Mouse (Mus musculus) limb, embryonic 15.5 days (tissue): ENCODE measurements at regions not wholly inside any gene's neighbourhood (a gene's known extent, or its start where the extent isn't known, plus 50 kb on each side); places are given as distances from the start of the nearest gene placed in this dataset.

Experiments
- ATAC-seq: fragments of 200-750 bp; cut with Nextera tagmentation; 2 replicates; pipeline ENCODE4 v1.8.0; 2017; ENCODE audit warnings: low read depth, moderate TSS enrichment; ENCODE audit not compliant: insufficient number of reproducible peaks, low FRiP score, low TSS enrichment
- H3K27ac ChIP-seq: fragments of 300-500 bp; sonication (generic); 2 replicates; pipeline ENCODE4 v1.5.1; 2015; ENCODE audit warnings: moderate library complexity, mild to moderate bottlenecking, inconsistent platforms
- H3K27me3 ChIP-seq: fragments of 300-500 bp; sonication (generic); 2 replicates; pipeline ENCODE4 v1.6.1; 2015; ENCODE audit warnings: inconsistent platforms
- H3K36me3 ChIP-seq: fragments of 300-500 bp; sonication (generic); 2 replicates; pipeline ENCODE4 v1.6.1; 2015; ENCODE audit warnings: inconsistent platforms
- H3K4me1 ChIP-seq: fragments of 300-500 bp; sonication (generic); 2 replicates; pipeline ENCODE4 v1.6.1; 2015; ENCODE audit warnings: inconsistent platforms
- H3K4me2 ChIP-seq: fragments of 300-500 bp; sonication (generic); 2 replicates; pipeline ENCODE4 v1.6.1; 2015; ENCODE audit warnings: mild to moderate bottlenecking, inconsistent platforms
- H3K4me3 ChIP-seq: fragments of 300-500 bp; sonication (generic); 2 replicates; pipeline ENCODE4 v1.5.1; 2015; ENCODE audit warnings: mild to moderate bottlenecking, inconsistent platforms
- H3K9ac ChIP-seq: fragments of 300-500 bp; sonication (generic); 2 replicates; pipeline ENCODE4 v1.6.1; 2015; ENCODE audit warnings: inconsistent platforms
- H3K9me3 ChIP-seq: fragments of 300-500 bp; sonication (generic); 2 replicates; pipeline ENCODE4 v1.6.1; 2016; ENCODE audit warnings: inconsistent platforms
- WGBS: fragments of 180-500 bp; shearing (Covaris S2); methylation state at CpG from one replicate; pipeline ENCODE4 v1.1.7; 2015; 5-methylcytosine and 5-hydroxymethylcytosine counted together

GRCm38 (mm10) chr3:60138319-60138718 is 56.6 kb downstream of the Sucnr1 start:
- Histone ChIP-seq H3K36me3 (no peaks in the 10 kb centered on the region), H3K4me2 (no peak overlapping the region), H3K9me3 (no peaks in the 10 kb centered on the region), H3K9ac (no peak overlapping the region), H3K27me3 (no peaks in the 10 kb centered on the region), H3K4me1 (no peaks in the 10 kb centered on the region), H3K4me3 (no peak overlapping the region), H3K27ac (no peak overlapping the region)
- WGBS = 79% methylated on average over 3 of the region's 3 CpGs
- ATAC-seq = no peak

- no peak overlapping the region for H3K4me3 ChIP-seq
- ATAC-seq = no peak
- no peaks in the 10 kb centered on the region for H3K36me3 ChIP-seq
- no peak overlapping the region for H3K4me2 ChIP-seq
- 73% methylated on average over 3 of the region's 3 CpGs for WGBS
- no peak overlapping the region for H3K9ac ChIP-seq
- H3K27me3 ChIP-seq = no peaks in the 10 kb centered on the region
- H3K27ac ChIP-seq = no peak overlapping the region
- no peaks in the 10 kb centered on the region for H3K4me1 ChIP-seq
- no peaks in the 10 kb centered on the region for H3K9me3 ChIP-seq
Observed at GRCm38 (mm10) chr3:60159865-60160264, 78.2 kb downstream of the Sucnr1 start.

- ATAC-seq = no peak
- H3K27me3 ChIP-seq = no peaks in the 10 kb centered on the region
- H3K27ac ChIP-seq = no peak overlapping the region
- whole genome bisulfite sequencing = 88% methylated on average over 3 of the region's 3 CpGs
- no peak overlapping the region for H3K4me2 ChIP-seq
- H3K9ac ChIP-seq = no peak overlapping the region
- no peaks in the 10 kb centered on the region for H3K4me1 ChIP-seq
- no peaks in the 10 kb centered on the region for H3K36me3 ChIP-seq
- H3K4me3 ChIP-seq = no peak overlapping the region
- no peaks in the 10 kb centered on the region for H3K9me3 ChIP-seq
Observed at GRCm38 (mm10) chr3:60167633-60168032, 86.0 kb downstream of the Sucnr1 start.

GRCm38 (mm10) chr3:60168135-60168926 is 86.7 kb downstream of the Sucnr1 start:
- Histone ChIP-seq H3K4me1 (no peaks in the 10 kb centered on the region), H3K9me3 (no peaks in the 10 kb centered on the region), H3K4me3 (no peak overlapping the region), H3K9ac (no peak overlapping the region), H3K27me3 (no peaks in the 10 kb centered on the region), H3K4me2 (no peak overlapping the region), H3K27ac (no peak overlapping the region), H3K36me3 (no peaks in the 10 kb centered on the region)
- ATAC-seq = no peak
- WGBS = 72% methylated on average over 2 of the region's 2 CpGs

- H3K4me3 ChIP-seq = no peak overlapping the region
- H3K27me3 ChIP-seq = no peaks in the 10 kb centered on the region
- H3K36me3 ChIP-seq = no peaks in the 10 kb centered on the region
- H3K4me2 ChIP-seq = no peak overlapping the region
- H3K4me1 ChIP-seq = no peaks in the 10 kb centered on the region
- H3K9me3 ChIP-seq = no peaks in the 10 kb centered on the region
- no peak for ATAC-seq
- no peak overlapping the region for H3K9ac ChIP-seq
- H3K27ac ChIP-seq = no peak overlapping the region
Observed at GRCm38 (mm10) chr3:60169606-60170005, 87.9 kb downstream of the Sucnr1 start.

- Histone ChIP-seq H3K36me3 (no peaks in the 10 kb centered on the region), H3K4me2 (no peak overlapping the region), H3K4me1 (no peaks in the 10 kb centered on the region), H3K27me3 (no peaks in the 10 kb centered on the region), H3K9me3 (no peaks in the 10 kb centered on the region), H3K9ac (no peak overlapping the region), H3K4me3 (no peak overlapping the region), H3K27ac (no peak overlapping the region)
- ATAC-seq = no peak
- WGBS = 92% methylated on average over 2 of the region's 2 CpGs
Observed at GRCm38 (mm10) chr3:60184481-60184880, 102.8 kb downstream of the Sucnr1 start.

- no peaks in the 10 kb centered on the region for H3K27me3 ChIP-seq
- no peak overlapping the region for H3K4me3 ChIP-seq
- ATAC-seq = no peak
- no peaks in the 10 kb centered on the region for H3K4me1 ChIP-seq
- H3K27ac ChIP-seq = no peak overlapping the region
- no peak overlapping the region for H3K4me2 ChIP-seq
- no peaks in the 10 kb centered on the region for H3K36me3 ChIP-seq
- H3K9ac ChIP-seq = no peak overlapping the region
- H3K9me3 ChIP-seq = no peaks in the 10 kb centered on the region
- WGBS = 82% methylated on average over 3 of the region's 3 CpGs
Observed at GRCm38 (mm10) chr3:60196031-60196430, 114.4 kb downstream of the Sucnr1 start.

- H3K27me3 ChIP-seq = no peaks in the 10 kb centered on the region
- no peaks in the 10 kb centered on the region for H3K36me3 ChIP-seq
- H3K4me2 ChIP-seq = no peak overlapping the region
- WGBS = 84% methylated on average over 1 of the region's 1 CpGs
- H3K4me1 ChIP-seq = no peaks in the 10 kb centered on the region
- H3K4me3 ChIP-seq = no peak overlapping the region
- ATAC-seq = no peak
- no peak overlapping the region for H3K9ac ChIP-seq
- no peaks in the 10 kb centered on the region for H3K9me3 ChIP-seq
- no peak overlapping the region for H3K27ac ChIP-seq
Observed at GRCm38 (mm10) chr3:60207936-60208335, 126.3 kb downstream of the Sucnr1 start.

- no peak overlapping the region for H3K4me3 ChIP-seq
- no peak overlapping the region for H3K4me2 ChIP-seq
- H3K27ac ChIP-seq = no peak overlapping the region
- H3K36me3 ChIP-seq = no peaks in the 10 kb centered on the region
- WGBS = 86% methylated on average over 3 of the region's 3 CpGs
- H3K9me3 ChIP-seq = no peaks in the 10 kb centered on the region
- ATAC-seq = no peak
- H3K9ac ChIP-seq = no peak overlapping the region
- H3K4me1 ChIP-seq = no peaks in the 10 kb centered on the region
- H3K27me3 ChIP-seq = no peaks in the 10 kb centered on the region
Observed at GRCm38 (mm10) chr3:60218938-60219337, 137.3 kb downstream of the Sucnr1 start.

- Histone ChIP-seq H3K4me1 (no peaks in the 10 kb centered on the region), H3K36me3 (no peaks in the 10 kb centered on the region), H3K9me3 (no peaks in the 10 kb centered on the region), H3K27me3 (no peaks in the 10 kb centered on the region), H3K27ac (no peak overlapping the region), H3K4me2 (no peak overlapping the region), H3K4me3 (no peak overlapping the region), H3K9ac (no peak overlapping the region)
- no peak for ATAC-seq
Observed at GRCm38 (mm10) chr3:60240664-60241063, 159.0 kb downstream of the Sucnr1 start.

- Histone ChIP-seq H3K4me2 (no peak overlapping the region), H3K4me1 (no peaks in the 10 kb centered on the region), H3K9ac (no peak overlapping the region), H3K9me3 (no peaks in the 10 kb centered on the region), H3K27ac (no peak overlapping the region), H3K36me3 (no peaks in the 10 kb centered on the region), H3K27me3 (no peaks in the 10 kb centered on the region), H3K4me3 (no peak overlapping the region)
- 83% methylated on average over 3 of the region's 3 CpGs for WGBS
- ATAC-seq = no peak
Observed at GRCm38 (mm10) chr3:60266666-60267415, 185.2 kb downstream of the Sucnr1 start.

GRCm38 (mm10) chr3:60267416-60268174 is 185.9 kb downstream of the Sucnr1 start:
- no peak overlapping the region for H3K27ac ChIP-seq
- H3K27me3 ChIP-seq = no peaks in the 10 kb centered on the region
- no peaks in the 10 kb centered on the region for H3K36me3 ChIP-seq
- H3K4me1 ChIP-seq = no peaks in the 10 kb centered on the region
- no peak overlapping the region for H3K9ac ChIP-seq
- no peak for ATAC-seq
- H3K9me3 ChIP-seq = no peaks in the 10 kb centered on the region
- no peak overlapping the region for H3K4me3 ChIP-seq
- no peak overlapping the region for H3K4me2 ChIP-seq
